Mouse (Mus musculus) hindbrain, embryonic 11.5 days (tissue): Measurements from ENCODE around the gene Rab40c. TPM values are rescaled to one million over a fixed set of nuclear protein-coding genes. Genes with fewer than 3 reads are reported as not detected.
A peak's percentile ranks its signal among the peaks of the same experiment; 100 is the strongest.

Source experiments
- ATAC-seq: fragments of 200-750 bp; cut with Nextera tagmentation; 2 replicates; pipeline ENCODE4 v1.8.0; 2017; ENCODE audit warnings: mild to moderate bottlenecking, moderate TSS enrichment, moderate library complexity; ENCODE audit not compliant: low FRiP score
- DNase-seq: peaks from one replicate; pipeline ENCODE4 v3.0.0-alpha.2; 2015; ENCODE audit warnings: low spot score
- H3K27ac ChIP-seq: fragments of 300-500 bp; sonication (generic); 2 replicates; pipeline ENCODE4 v1.5.1; 2014; ENCODE audit warnings: mild to moderate bottlenecking, low read depth, low read length
- H3K27me3 ChIP-seq: fragments of 300-500 bp; sonication (generic); 2 replicates; pipeline ENCODE4 v1.6.1; 2014; ENCODE audit warnings: mild to moderate bottlenecking, low read length, moderate library complexity, mixed read lengths; ENCODE audit not compliant: control insufficient read depth, insufficient read depth
- H3K36me3 ChIP-seq: fragments of 300-500 bp; sonication (generic); 2 replicates; pipeline ENCODE4 v1.6.1; 2014; ENCODE audit warnings: mild to moderate bottlenecking, low read length, moderate library complexity, mixed read lengths; ENCODE audit not compliant: control insufficient read depth, insufficient read depth
- H3K4me1 ChIP-seq: fragments of 300-500 bp; sonication (generic); replicated peaks from 2 replicates; pipeline ENCODE4 v1.6.1; 2014; ENCODE audit warnings: low read length, mixed read lengths; ENCODE audit not compliant: control insufficient read depth, insufficient read depth
- H3K4me2 ChIP-seq: fragments of 300-500 bp; sonication (generic); replicated peaks from 2 replicates; pipeline ENCODE4 v1.6.1; 2014; ENCODE audit warnings: mild to moderate bottlenecking, low read depth, low read length
- H3K4me3 ChIP-seq: fragments of 300-500 bp; sonication (generic); 2 replicates; pipeline ENCODE4 v1.5.1; 2014; ENCODE audit warnings: low read depth, low read length
- H3K9ac ChIP-seq: fragments of 300-500 bp; sonication (generic); 2 replicates; pipeline ENCODE4 v1.6.1; 2014; ENCODE audit warnings: low read depth, low read length
- H3K9me3 ChIP-seq: fragments of 300-500 bp; sonication (generic); 2 replicates; pipeline ENCODE4 v1.6.1; 2016; ENCODE audit warnings: low read length; ENCODE audit not compliant: control insufficient read depth
- WGBS: fragments of 180-500 bp; shearing (Covaris S2); extraction: QIAGEN DNeasy Blood & Tissue Kit; methylation state at CpG from one replicate; pipeline ENCODE4 v1.1.7; 2014; 5-methylcytosine and 5-hydroxymethylcytosine counted together
- polyA plus RNA-seq: library from polyadenylated mRNA; unstranded; fragments of >200 nt; fragmentation: Nextera tagmentation; extraction: Ambion mirVana; gene quantifications from 2 replicates; pipeline ENCODE4 v1.2.1, GENCODE M21; 2014

Rab40c gene
- polyA plus RNA-seq, 1 experiment from 2014 or later, result 19.1 TPM

GRCm38 (mm10) chr17:25957586-25958051, 38.1 kb upstream of the Rab40c start:
- peaks cover 7% of the 10 kb centered on the region for H3K27me3 ChIP-seq
- no peak for DNase-seq
- WGBS, result 78% methylated on average over 14 of the region's 14 CpGs

GRCm38 (mm10) chr17:25956631-25957030, 37.1 kb upstream of the Rab40c start:
- WGBS, result 78% methylated on average over 7 of the region's 7 CpGs
- DNase-seq (no peak), ATAC-seq (no peak)
- Histone ChIP-seq H3K4me1 (peaks cover 3% of the 10 kb centered on the region; the same call in 1 of the 2 replicates), H3K9me3 (no peaks in the 10 kb centered on the region), H3K36me3 (0 out of 2 replicates have a peak, but pooled peaks cover 6% of the 10 kb centered on the region), H3K4me3 (no peak overlapping the region), H3K27me3 (peaks cover 17% of the 10 kb centered on the region), H3K27ac (no peak overlapping the region), H3K4me2 (no peak overlapping the region), H3K9ac (no peak overlapping the region)

More at GRCm38 (mm10) chr17:25957586-25958051, 38.1 kb upstream of the Rab40c start:
- Histone ChIP-seq H3K36me3 (0 out of 2 replicates have a peak, but pooled peaks cover 6% of the 10 kb centered on the region), H3K4me3 (no peak overlapping the region), H3K9ac (no peak overlapping the region), H3K4me2 (no peak overlapping the region), H3K27ac (no peak overlapping the region), H3K9me3 (no peaks in the 10 kb centered on the region), H3K4me1 (no peaks in the 10 kb centered on the region)
- no peak for ATAC-seq

GRCm38 (mm10) chr17:25956201-25956600, 36.7 kb upstream of the Rab40c start:
- Histone ChIP-seq H3K27ac (no peak overlapping the region), H3K36me3 (0 out of 2 replicates have a peak, but pooled peaks cover 6% of the 10 kb centered on the region), H3K4me1 (peaks cover 3% of the 10 kb centered on the region; the same call in 1 of the 2 replicates), H3K9ac (no peak overlapping the region), H3K4me3 (no peak overlapping the region), H3K4me2 (no peak overlapping the region), H3K27me3 (peaks cover 21% of the 10 kb centered on the region), H3K9me3 (no peaks in the 10 kb centered on the region)
- ATAC-seq (no peak), DNase-seq (no peak)
- WGBS, result 82% methylated on average over 7 of the region's 7 CpGs

- Histone ChIP-seq H3K9ac (no peak overlapping the region), H3K27me3 (peaks cover 26% of the 10 kb centered on the region), H3K9me3 (no peaks in the 10 kb centered on the region), H3K4me3 (no peak overlapping the region), H3K4me1 (peaks cover 3% of the 10 kb centered on the region; the same call in 1 of the 2 replicates), H3K36me3 (0 out of 2 replicates have a peak, but pooled peaks cover 6% of the 10 kb centered on the region), H3K27ac (no peak overlapping the region), H3K4me2 (no peak overlapping the region)
- WGBS, result 84% methylated on average over 3 of the region's 3 CpGs
- ATAC-seq, result no peak
- DNase-seq, result no peak
These were observed 36.2 kb upstream of the Rab40c start for GRCm38 (mm10) chr17:25955736-25956135.

- H3K36me3 ChIP-seq, result 0 out of 2 replicates have a peak, but pooled peaks cover 4% of the 10 kb centered on the region
- WGBS, result 96% methylated on average over 2 of the region's 2 CpGs
- H3K4me2 ChIP-seq, result no peak overlapping the region
- no peak for DNase-seq
- peaks cover 35% of the 10 kb centered on the region for H3K27me3 ChIP-seq
- no peak for ATAC-seq
- no peak overlapping the region for H3K27ac ChIP-seq
- peaks cover 3% of the 10 kb centered on the region; the same call in 1 of the 2 replicates for H3K4me1 ChIP-seq
- H3K4me3 ChIP-seq, result no peak overlapping the region
- H3K9me3 ChIP-seq, result no peaks in the 10 kb centered on the region
- H3K9ac ChIP-seq, result no peak overlapping the region
These were observed 35.1 kb upstream of the Rab40c start for GRCm38 (mm10) chr17:25954671-25955070.

- WGBS, result 83% methylated on average over 5 of the region's 5 CpGs
- peaks cover 35% of the 10 kb centered on the region for H3K27me3 ChIP-seq
- no peak overlapping the region for H3K27ac ChIP-seq
- no peak overlapping the region for H3K4me3 ChIP-seq
- H3K9me3 ChIP-seq, result no peaks in the 10 kb centered on the region
- ATAC-seq (no peak), DNase-seq (no peak)
- H3K4me2 ChIP-seq, result no peak overlapping the region
- peaks cover 3% of the 10 kb centered on the region; the same call in 1 of the 2 replicates for H3K4me1 ChIP-seq
- H3K36me3 ChIP-seq, result no peaks in the 10 kb centered on the region
- no peak overlapping the region for H3K9ac ChIP-seq
These were observed 33.6 kb upstream of the Rab40c start for GRCm38 (mm10) chr17:25953161-25953560.

GRCm38 (mm10) chr17:25951803-25952623, 32.5 kb upstream of the Rab40c start, which contains the start of gene A930017K11Rik:
A930017K11Rik (minus strand) TSS chr17:25952565.
- H3K4me1 ChIP-seq, result peaks cover 3% of the 10 kb centered on the region; the same call in 1 of the 2 replicates
- peak within 1 kb of the TSS; percentile 31 for H3K4me3 ChIP-seq
- WGBS, result 2% methylated on average over 58 of the region's 58 CpGs
- no peaks in the 10 kb centered on the region for H3K36me3 ChIP-seq
- H3K9ac ChIP-seq, result no peak within 1 kb of the TSS
- no peak within 1 kb of the TSS for H3K27ac ChIP-seq
- H3K9me3 ChIP-seq, result no peaks in the 10 kb centered on the region
- ATAC-seq (no peak), DNase-seq (peak; percentile 33)
- peak within 1 kb of the TSS; percentile 52 for H3K4me2 ChIP-seq
- H3K27me3 ChIP-seq, result peaks cover 35% of the 10 kb centered on the region

- peaks cover 3% of the 10 kb centered on the region; the same call in 1 of the 2 replicates for H3K4me1 ChIP-seq
- peak; percentile 15 for DNase-seq
- no peak for ATAC-seq
These were observed 31.8 kb upstream of the Rab40c start for GRCm38 (mm10) chr17:25951225-25951802.

More at GRCm38 (mm10) chr17:25951225-25951802, 31.8 kb upstream of the Rab40c start:
- Histone ChIP-seq H3K9me3 (no peaks in the 10 kb centered on the region), H3K4me3 (peak overlapping the region; percentile 31), H3K9ac (no peak overlapping the region), H3K36me3 (no peaks in the 10 kb centered on the region), H3K27ac (no peak overlapping the region), H3K4me2 (peak overlapping the region; percentile 52), H3K27me3 (peaks cover 35% of the 10 kb centered on the region)
- WGBS, result under 1% methylated on average over 33 of the region's 33 CpGs
